Mouse (Mus musculus) cerebral cortex, adult 2 months (tissue): Measurements from ENCODE around the gene Gm28043.

Source experiments
- WGBS: fragments of 180-500 bp; shearing (Covaris S2); methylation state at CpG from one replicate; pipeline ENCODE4 v1.1.7; 2018; 5-methylcytosine and 5-hydroxymethylcytosine counted together

Gm28043 gene

GRCm38 (mm10) chr17:29614115-29615023 is at the start of gene Gm28043, which contains the start of gene Rnf8:
TSS of gene Gm28043 (plus strand) at chr17:29614876.
TSS of gene Rnf8 (plus strand) at chr17:29614790.
- 1% methylated on average over 52 of the region's 52 CpGs for WGBS

GRCm38 (mm10) chr17:29565521-29565920 is 49.2 kb upstream of the Gm28043 start:
- 98% methylated on average over 5 of the region's 5 CpGs for WGBS

GRCm38 (mm10) chr17:29568435-29568834 is 46.2 kb upstream of the Gm28043 start:
- 93% methylated on average over 15 of the region's 15 CpGs for WGBS

GRCm38 (mm10) chr17:29569831-29570230 is 44.8 kb upstream of the Gm28043 start:
- 77% methylated on average over 6 of the region's 6 CpGs for WGBS

GRCm38 (mm10) chr17:29579579-29580126 is 35.0 kb upstream of the Gm28043 start:
- 90% methylated on average over 4 of the region's 4 CpGs for WGBS

GRCm38 (mm10) chr17:29583569-29583968 is 31.1 kb upstream of the Gm28043 start:
- WGBS, result 81% methylated on average over 5 of the region's 5 CpGs

- WGBS, result 68% methylated on average over 5 of the region's 5 CpGs
Observed at GRCm38 (mm10) chr17:29584306-29584705, 30.4 kb upstream of the Gm28043 start.

GRCm38 (mm10) chr17:29584737-29585136 is 29.9 kb upstream of the Gm28043 start:
- WGBS, result 50% methylated on average over 3 of the region's 3 CpGs

GRCm38 (mm10) chr17:29585446-29585845 is 29.2 kb upstream of the Gm28043 start:
- 85% methylated on average over 6 of the region's 6 CpGs for whole genome bisulfite sequencing

- WGBS, result 91% methylated on average over 9 of the region's 9 CpGs
Observed at GRCm38 (mm10) chr17:29586921-29587320, 27.8 kb upstream of the Gm28043 start.

GRCm38 (mm10) chr17:29589221-29589898 is 25.3 kb upstream of the Gm28043 start:
- 55% methylated on average over 11 of the region's 11 CpGs for WGBS

- WGBS, result 86% methylated on average over 15 of the region's 15 CpGs
Observed at GRCm38 (mm10) chr17:29595891-29596770, 18.5 kb upstream of the Gm28043 start.

GRCm38 (mm10) chr17:29596771-29597132 is 17.9 kb upstream of the Gm28043 start:
- WGBS, result 80% methylated on average over 13 of the region's 13 CpGs

GRCm38 (mm10) chr17:29599051-29599450 is 15.6 kb upstream of the Gm28043 start:
- WGBS, result 89% methylated on average over 14 of the region's 14 CpGs

- 90% methylated on average over 8 of the region's 8 CpGs for WGBS
Observed at GRCm38 (mm10) chr17:29599537-29599936, 15.1 kb upstream of the Gm28043 start.

- WGBS, result 89% methylated on average over 4 of the region's 4 CpGs
Observed at GRCm38 (mm10) chr17:29601391-29601790, 13.3 kb upstream of the Gm28043 start.

- 14% methylated on average over 6 of the region's 6 CpGs for WGBS
Observed at GRCm38 (mm10) chr17:29603283-29603682, 11.4 kb upstream of the Gm28043 start.

- WGBS, result 79% methylated on average over 5 of the region's 5 CpGs
Observed at GRCm38 (mm10) chr17:29613453-29613852, 1.2 kb upstream of the Gm28043 start.

- WGBS, result under 1% methylated on average over 37 of the region's 43 CpGs
Observed at GRCm38 (mm10) chr17:29615024-29615551, 412 bp downstream of the Gm28043 start.

GRCm38 (mm10) chr17:29615616-29616015 is 940 bp downstream of the Gm28043 start:
- 4% methylated on average over 4 of the region's 4 CpGs for WGBS

GRCm38 (mm10) chr17:29619231-29619630 is 4.6 kb downstream of the Gm28043 start:
- WGBS, result 86% methylated on average over 3 of the region's 3 CpGs
